Mouse (Mus musculus): Measurements from ENCODE around the gene 6430571L13Rik. TPM values are rescaled to one million over a fixed set of nuclear protein-coding genes. Genes with fewer than 3 reads are reported as not detected.

6430571L13Rik gene
- 0.23 and 0.44 TPM in 2 replicates for total RNA-seq (2017)

DNA sequence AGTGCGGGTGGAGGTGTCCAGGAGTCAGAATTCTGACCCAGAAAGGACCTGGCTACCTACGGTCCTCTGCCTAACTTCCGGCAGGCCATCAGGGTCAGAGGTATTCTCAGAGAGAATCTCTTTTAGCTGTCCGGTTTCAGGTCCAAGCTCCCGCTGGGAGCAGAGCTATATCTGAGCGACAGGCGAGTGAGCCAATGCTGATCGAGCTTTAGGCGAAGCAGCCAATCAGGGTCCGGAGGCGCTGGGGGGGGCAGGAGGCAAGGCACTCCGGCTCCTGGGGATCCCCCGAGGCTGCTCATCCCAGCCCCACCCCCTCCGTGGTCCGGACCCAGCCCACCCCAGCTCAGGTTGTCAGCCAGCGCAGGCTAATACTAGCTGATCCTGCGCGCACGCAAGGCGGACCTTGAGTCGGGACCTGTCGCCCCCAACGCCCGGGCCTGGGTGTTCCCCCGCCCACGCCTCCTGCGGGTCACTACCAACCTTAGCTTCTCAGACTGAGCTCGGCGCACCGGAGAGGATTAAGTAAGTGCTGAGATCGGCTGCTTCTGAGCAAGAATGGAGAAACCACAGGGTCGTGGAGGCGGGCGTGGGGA is at the start of gene 6430571L13Rik:
TSS of gene 6430571L13Rik (plus strand) at position 336 of the 593 bp plus-strand sequence.
- ATAC-seq (replicated peaks; ENCODE audit: low read depth, poor library complexity, severe bottlenecking), result peak; percentile 79

GRCm38 (mm10) chr9:107290897-107291296 is 49.5 kb upstream of the 6430571L13Rik start:
- peak; percentile 34 for ATAC-seq (replicated peaks; ENCODE audit: low read depth, poor library complexity, severe bottlenecking)

- ATAC-seq (replicated peaks; ENCODE audit: low read depth, poor library complexity, severe bottlenecking), result 0 out of 2 replicates have a peak, but pooled peaks have one; percentile 20
Measured at GRCm38 (mm10) chr9:107294249-107294648, 46.2 kb upstream of the 6430571L13Rik start.

GRCm38 (mm10) chr9:107295616-107296015 is 44.8 kb upstream of the 6430571L13Rik start:
- no peak for ATAC-seq (replicated peaks; ENCODE audit: low read depth, poor library complexity, severe bottlenecking)

DNA sequence AAGGTAGTCTGAATTCAATTTTAAA is 44.6 kb upstream of the 6430571L13Rik start, which contains the start of gene Cish:
TSS of gene Cish (plus strand) at position 11 of the 25 bp plus-strand sequence.
- ATAC-seq (replicated peaks; ENCODE audit: low read depth, poor library complexity, severe bottlenecking), result no peak

GRCm38 (mm10) chr9:107296041-107296440 is 44.4 kb upstream of the 6430571L13Rik start:
- ATAC-seq (replicated peaks; ENCODE audit: low read depth, poor library complexity, severe bottlenecking), result peak; percentile 24

- peak; percentile 84 for ATAC-seq (replicated peaks; ENCODE audit: low read depth, poor library complexity, severe bottlenecking)
Measured at GRCm38 (mm10) chr9:107296501-107296965, 43.9 kb upstream of the 6430571L13Rik start.

GRCm38 (mm10) chr9:107297059-107297458 is 43.3 kb upstream of the 6430571L13Rik start:
- peak; percentile 0; the same call in 1 of the 2 replicates for ATAC-seq (replicated peaks; ENCODE audit: low read depth, poor library complexity, severe bottlenecking)

DNA sequence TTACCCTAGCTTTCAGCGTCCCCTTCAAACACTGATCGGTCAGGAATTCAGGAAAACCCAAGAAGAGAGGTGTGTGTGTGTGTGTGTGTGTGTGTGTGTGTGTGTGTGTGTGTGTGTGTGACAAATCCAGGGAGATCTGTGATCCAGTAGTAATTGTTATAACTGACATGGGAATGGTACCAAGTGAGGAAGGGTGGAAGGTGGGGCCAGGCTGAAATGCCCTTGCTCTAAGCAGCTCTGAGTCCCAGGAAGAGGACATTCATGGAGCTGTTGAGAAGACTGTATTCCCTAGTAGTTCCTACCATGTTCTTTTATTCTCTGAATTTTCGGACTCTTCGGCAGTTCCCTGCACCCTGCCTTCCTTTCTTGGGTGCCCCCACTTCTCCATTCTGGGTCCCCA is 42.7 kb upstream of the 6430571L13Rik start:
- no peak for ATAC-seq (replicated peaks; ENCODE audit: low read depth, poor library complexity, severe bottlenecking)

- ATAC-seq (replicated peaks; ENCODE audit: low read depth, poor library complexity, severe bottlenecking), result no peak
Measured at GRCm38 (mm10) chr9:107298059-107298780, 42.2 kb upstream of the 6430571L13Rik start.

GRCm38 (mm10) chr9:107298876-107299275 is 41.5 kb upstream of the 6430571L13Rik start:
- ATAC-seq (replicated peaks; ENCODE audit: low read depth, poor library complexity, severe bottlenecking), result no peak

- no peak for ATAC-seq (replicated peaks; ENCODE audit: low read depth, poor library complexity, severe bottlenecking)
Measured at GRCm38 (mm10) chr9:107299783-107300182, 40.6 kb upstream of the 6430571L13Rik start.

- no peak for ATAC-seq (replicated peaks; ENCODE audit: low read depth, poor library complexity, severe bottlenecking)
Measured at GRCm38 (mm10) chr9:107300224-107300973, 40.0 kb upstream of the 6430571L13Rik start.

GRCm38 (mm10) chr9:107301554-107302331 is 38.7 kb upstream of the 6430571L13Rik start:
- no peak for ATAC-seq (replicated peaks; ENCODE audit: low read depth, poor library complexity, severe bottlenecking)

GRCm38 (mm10) chr9:107302592-107302991 is 37.8 kb upstream of the 6430571L13Rik start:
- ATAC-seq (replicated peaks; ENCODE audit: low read depth, poor library complexity, severe bottlenecking), result no peak

- ATAC-seq (replicated peaks; ENCODE audit: low read depth, poor library complexity, severe bottlenecking), result no peak
Measured at GRCm38 (mm10) chr9:107303121-107303820, 37.1 kb upstream of the 6430571L13Rik start.

- no peak for ATAC-seq (replicated peaks; ENCODE audit: low read depth, poor library complexity, severe bottlenecking)
Measured at GRCm38 (mm10) chr9:107303900-107304299, 36.5 kb upstream of the 6430571L13Rik start.

DNA sequence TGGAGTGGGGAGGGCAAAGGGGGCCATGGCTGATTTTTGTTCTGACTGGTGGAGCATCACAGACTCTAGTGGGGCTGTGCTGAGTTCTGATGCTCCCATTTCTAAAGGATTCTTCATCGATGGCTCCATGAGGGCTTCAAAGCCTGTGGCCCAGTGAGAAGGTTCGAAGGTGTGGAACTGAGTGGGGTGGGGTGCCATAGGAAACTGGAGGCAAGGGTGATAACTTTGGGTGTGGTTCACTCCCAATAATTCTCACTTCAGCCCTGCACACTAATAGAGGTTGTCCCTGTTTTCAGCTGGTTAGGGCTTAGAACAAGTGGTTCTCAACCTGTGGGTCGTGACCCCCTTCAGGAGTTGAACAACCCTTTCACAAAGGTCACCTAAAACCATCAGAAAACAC is 36.0 kb upstream of the 6430571L13Rik start:
- no peak for ATAC-seq (replicated peaks; ENCODE audit: low read depth, poor library complexity, severe bottlenecking)

DNA sequence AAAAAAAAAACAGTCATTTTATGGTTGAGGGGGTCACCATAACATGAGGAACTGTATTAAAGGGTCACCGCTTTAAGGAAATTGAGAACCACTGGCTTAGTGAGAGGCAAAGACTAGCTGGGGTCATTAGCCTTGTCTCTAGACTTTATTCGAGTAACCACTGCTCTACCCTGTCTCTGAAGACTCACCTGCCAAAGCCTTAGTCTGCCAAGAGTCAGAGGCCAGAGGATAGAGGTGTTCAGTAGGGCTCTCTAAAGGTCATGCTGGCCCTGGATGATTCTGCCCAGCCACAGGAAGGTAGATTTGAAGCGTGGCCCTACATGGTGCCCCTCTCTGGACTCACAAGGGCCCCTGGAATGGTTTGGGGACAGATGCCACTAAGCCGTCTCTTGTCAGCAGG is 35.4 kb upstream of the 6430571L13Rik start:
- no peak for ATAC-seq (replicated peaks; ENCODE audit: low read depth, poor library complexity, severe bottlenecking)

Data from common myeloid progenitor, adult 5-6 weeks (primary cell).